Mouse (Mus musculus) gastrocnemius, postnatal 25 days (tissue): ENCODE measurements at regions not wholly inside any gene's neighbourhood (a gene's known extent, or its start where the extent isn't known, plus 50 kb on each side); places are given as distances from the start of the nearest gene placed in this dataset.

Experiments
- DNase-seq: peaks from one replicate; pipeline ENCODE4 v3.0.0; 2022

DNA sequence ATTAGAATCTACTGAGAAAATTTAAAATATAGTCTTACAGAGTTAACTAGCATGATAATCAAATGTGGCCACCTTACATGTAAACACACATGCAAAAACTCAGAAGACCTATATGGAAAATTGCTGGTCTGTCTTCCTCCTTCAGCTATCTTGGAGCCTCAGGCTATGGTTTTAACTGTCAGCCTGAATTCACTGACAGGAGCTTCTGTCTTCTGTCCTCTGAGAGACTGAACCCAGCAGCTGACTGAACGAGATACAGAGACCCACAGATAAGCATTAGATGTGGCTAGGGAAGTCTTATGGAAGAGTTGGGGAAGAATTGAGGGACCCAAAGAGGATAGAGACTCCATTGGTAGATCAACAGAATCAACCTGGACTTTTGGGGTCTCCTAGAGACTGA is 360.0 kb upstream of the Meox2 start:
- DNase-seq = no peak

DNA sequence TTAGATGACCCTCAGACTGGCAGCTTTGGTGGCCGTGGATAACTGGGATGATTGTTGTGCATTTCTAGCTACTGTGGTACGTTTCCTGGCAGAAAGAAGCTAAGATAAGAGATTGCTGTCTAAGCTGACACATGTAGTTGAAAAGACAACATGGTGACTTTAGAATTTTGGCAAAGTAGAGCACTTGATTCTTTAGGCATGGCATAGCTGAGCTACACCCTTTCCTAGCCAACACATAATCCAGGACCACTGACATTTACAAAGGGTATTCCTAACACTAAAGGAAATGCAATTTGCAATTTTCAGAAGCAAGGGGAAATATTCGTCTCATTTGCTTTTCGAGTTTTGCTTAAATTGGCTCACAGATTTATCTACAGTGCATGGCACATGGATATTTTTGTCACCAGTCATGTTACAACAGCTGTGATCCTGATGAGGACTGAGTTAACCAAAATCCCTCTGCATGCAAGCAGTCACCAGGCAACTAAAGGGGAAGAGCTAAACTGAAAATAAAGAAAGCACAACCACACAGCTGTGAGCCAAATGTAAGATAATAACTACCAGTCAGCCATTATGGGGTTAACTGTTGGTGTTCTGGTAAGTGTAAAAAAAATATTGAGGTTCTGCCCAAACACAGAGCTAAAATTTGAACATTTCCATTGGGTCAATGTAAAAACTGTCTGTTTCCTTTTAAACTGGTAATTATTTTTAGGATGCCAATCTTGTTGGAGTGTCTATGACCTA is 342.9 kb upstream of the Meox2 start:
- no peak for DNase-seq

DNA sequence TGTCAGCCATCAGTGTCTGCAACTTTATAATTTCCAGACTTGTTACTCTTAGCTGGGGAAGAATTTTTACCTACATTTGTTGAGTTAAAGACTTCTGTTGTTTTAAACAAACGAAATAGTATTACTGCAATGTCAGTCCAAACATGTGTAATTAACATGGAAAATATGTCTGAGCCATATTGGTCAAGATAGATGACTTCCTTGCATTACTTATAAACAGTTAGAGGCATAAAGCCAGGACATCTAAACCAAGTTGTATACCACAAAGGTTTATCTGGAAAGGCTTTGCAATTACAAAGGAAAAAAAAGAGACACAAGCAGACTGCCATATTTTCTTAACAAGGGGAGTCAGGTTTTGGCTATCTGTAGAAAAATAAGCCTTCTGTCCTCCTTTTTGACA is 342.2 kb upstream of the Meox2 start:
- no peak for DNase-seq

DNA sequence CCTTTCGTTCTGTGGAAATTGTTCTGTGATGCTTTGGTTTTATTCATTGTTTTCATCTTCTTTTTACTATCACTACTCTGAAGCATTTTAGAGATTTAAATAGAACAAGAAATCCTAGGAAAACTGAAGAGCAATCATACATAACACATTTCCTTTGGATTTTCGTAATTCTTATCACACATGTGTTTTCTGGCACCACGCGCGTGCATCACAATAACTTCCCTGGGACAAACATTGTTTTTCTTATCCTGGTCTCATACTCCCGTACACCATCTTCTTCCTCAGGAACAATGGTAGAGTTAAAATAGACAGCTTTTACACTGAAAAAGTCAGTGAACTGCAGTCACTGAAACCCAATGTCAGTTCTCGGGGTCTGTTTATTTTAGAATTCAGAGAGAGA is 327.6 kb upstream of the Meox2 start:
- DNase-seq = no peak

DNA sequence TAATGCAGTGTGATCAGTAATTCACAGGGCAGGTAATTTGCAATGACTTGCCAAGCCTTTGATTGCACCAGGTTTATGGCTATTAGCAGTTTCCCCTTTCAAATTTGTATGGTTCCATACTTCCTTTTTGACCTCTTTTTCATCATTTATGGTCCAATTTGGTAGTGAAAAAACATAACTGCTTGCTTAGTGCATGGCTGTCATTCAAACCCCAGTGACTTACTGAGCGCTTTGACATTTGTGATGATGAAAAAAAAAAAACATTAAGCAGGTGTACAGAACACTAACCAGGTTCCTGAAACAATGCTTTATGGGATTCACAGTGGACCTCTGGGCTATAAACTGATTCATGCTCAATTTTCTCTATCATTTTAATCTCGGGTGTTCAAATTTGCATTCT is 317.5 kb upstream of the Meox2 start:
- DNase-seq = no peak

DNA sequence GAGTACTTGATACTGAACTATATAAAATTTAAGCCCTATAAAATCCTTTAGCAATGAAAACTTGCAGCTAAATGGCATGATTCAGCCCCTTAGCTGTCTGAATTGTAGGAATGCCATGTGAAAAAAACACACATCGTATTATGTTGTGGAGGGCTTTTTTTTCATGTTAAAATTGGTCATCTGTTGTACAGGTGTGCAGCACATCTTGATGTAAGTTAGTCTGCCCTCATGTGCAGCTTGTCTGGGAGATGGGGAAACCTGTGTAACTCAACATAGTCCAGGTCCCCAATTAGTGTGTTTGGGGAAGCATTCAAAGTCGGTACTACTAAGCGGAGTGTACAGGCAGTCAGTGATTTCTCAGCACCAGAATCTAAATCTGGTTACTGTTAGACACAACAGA is 316.9 kb upstream of the Meox2 start:
- no peak for DNase-seq

DNA sequence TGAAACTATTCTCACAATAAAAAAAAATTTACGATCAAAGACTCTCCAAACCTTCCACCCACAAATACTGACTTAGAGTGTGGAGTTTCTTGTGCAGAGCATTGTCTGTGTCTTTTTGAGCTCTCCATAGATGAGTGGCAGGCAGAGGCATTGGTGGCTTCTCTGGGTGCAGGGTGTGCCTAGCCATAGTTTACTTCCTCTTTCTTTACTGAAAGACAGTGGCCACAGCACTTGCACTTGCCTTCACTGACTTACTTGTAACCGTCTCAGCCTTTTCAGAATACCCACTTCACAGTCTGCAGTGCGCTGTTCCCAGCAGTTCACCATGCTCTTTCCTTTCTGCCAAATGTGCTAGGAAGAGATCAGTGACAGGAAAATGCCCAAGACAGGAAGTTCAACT is 316.1 kb upstream of the Meox2 start:
- no peak for DNase-seq

DNA sequence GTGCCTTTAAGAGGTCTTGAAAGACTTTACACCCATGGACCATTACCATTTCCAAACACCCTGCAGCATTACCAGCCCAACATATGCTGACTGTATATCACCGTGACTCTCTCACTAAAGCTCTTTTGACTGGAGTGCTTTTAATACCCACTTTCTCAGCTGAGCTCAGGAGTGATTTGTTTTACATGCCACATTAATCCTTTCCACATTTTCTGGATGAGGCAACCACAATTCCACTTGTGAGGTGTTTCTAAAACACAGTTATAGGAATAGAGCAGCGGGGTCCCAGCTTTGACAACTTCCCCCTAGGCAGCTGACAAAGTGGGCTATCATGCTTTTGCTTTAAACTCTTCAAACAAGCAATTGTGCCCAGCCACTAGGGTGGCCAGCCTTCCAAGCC is 314.5 kb upstream of the Meox2 start:
- DNase-seq = no peak

DNA sequence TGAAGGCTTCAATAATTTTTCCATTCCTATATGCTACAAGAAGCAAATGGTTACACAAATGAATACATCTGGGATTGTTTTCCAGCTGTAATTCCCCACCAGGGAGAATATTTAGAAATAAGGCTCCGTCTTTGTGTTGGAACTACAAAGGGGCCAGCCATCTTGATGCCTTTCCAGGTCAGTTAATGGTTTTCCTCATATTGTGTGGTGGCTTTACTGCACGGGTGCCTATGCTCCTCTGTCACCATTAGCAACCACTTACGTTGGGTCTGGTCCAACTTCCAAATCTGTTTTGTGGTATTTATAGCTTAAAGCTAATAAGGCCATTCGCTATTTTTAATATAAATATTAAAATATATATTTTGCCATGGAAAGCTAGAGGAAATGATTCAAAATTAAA is 312.1 kb upstream of the Meox2 start:
- no peak for DNase-seq

DNA sequence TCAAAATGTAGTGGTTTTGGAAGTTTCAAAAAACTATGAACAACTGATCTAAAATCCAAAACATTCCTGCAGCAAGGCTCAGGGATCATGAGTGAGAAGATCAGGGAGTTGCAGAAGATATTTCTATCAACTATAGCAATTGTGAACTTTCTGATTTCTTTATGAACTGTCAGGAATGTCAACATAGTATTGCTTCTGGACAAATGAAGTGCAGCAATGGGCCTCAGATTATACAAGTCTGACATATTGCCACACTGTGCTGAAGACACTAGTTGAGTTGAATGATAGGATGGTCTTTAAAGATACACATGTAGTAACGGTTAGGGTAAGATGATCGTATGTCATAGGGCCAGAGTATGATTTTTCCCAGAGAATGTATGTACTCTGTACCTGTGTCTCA is 290.4 kb upstream of the Meox2 start:
- no peak for DNase-seq

DNA sequence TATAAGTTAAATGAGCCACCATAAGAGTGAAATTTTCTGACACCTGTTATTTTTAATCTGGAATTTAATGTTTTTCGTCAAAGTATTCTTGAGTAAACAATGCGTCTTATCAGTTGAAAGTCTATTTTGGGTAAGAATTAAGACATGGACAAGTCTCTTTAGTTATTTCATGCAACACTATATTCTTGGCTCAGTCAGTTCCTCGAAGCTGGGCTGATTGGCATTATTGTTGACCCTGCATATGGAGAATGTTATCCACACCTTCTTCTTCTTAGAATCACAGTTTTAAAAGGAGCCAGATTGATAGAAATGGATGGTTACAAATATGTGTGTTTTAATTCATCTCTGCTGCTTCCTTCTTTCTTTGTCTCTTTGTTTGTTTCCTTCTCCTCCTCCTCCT is 289.5 kb upstream of the Meox2 start:
- DNase-seq = no peak

DNA sequence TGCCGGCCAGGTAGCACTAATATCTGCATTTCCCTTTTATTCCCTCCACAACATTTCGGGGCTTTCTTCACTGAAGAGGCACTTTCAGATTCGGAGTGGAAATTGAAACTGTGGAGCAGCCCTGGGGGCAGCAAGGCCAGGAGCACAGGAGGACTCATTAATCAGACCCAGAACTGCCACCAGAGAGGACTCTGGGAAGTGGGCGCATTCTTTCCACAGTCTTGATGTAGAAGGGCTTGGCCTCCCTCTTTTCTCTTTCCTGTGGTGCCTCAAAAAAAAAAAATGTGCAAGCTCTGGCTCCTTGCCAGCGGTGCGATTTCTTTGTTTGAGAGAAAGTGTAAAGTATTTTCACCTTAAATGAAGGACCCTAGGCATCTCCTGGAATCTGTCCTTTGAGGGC is 281.6 kb upstream of the Meox2 start:
- no peak for DNase-seq

DNA sequence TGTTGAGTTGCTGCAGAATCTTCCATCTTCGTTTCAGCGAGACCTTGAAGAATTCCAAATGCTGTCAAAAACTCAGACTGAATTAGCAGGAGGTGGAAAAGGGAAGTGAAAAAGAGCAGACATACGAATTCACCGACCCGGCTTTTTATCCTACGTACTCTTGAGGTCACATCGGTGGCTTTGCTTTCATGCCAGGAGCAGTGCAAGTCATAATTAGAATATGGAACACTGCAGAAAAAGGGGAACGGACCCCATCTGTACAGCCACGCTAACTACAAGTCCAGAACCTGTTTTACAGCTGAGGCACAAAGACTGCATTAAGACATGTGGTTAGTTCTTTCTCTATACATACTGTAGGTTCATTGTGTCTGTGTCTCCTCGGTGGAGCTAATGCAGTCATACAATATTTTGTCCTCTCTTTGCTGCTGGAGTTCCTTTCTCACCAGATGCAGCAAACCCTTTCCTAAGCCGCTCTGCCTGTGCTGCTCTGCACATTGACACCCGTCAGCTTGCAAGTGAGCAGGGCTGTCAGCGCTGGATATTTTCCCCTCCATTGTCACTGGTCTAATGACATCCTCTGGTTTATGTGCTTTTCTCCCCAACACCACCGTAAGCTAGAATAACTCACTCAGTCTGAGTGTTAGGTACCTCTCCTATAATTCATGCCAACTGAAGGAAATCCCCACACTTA is 276.9 kb upstream of the Meox2 start:
- no peak for DNase-seq

DNA sequence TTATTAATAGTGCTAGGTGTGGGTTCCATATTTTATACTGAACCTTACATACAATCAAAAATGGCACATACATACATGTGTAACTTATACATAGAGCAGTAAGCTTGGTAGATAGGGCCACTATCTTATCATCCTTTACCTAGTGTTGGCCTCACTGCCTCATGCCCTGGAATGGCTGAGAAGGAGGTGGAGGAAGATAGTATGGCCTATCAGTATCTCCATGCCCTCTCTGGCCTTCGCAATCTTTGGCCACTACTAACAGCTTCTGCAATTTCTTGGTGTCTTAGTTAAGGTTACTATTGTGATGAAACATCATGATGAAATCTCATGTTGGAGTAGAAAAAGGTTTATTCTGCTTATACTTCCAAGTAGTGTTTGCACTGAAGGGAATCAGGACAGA is 265.4 kb upstream of the Meox2 start:
- DNase-seq = no peak

DNA sequence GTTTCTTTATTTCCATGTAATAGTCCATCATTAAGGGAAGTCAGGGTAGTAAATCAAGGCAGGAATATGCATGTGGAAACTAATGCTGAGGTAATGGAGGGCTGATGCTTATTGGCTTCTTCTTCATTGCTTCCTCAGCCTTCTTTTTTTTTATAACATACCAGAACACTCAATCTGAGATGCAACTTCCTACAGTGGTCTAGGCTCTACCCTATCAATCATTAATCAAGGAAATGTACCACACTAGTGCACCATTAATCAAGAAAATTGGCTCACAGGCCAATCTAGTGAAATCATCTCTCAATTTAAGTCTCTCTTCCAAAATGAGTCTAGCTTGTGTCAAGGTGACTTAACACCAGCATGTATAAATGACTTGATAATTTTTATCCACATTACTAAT is 263.2 kb upstream of the Meox2 start:
- no peak for DNase-seq

DNA sequence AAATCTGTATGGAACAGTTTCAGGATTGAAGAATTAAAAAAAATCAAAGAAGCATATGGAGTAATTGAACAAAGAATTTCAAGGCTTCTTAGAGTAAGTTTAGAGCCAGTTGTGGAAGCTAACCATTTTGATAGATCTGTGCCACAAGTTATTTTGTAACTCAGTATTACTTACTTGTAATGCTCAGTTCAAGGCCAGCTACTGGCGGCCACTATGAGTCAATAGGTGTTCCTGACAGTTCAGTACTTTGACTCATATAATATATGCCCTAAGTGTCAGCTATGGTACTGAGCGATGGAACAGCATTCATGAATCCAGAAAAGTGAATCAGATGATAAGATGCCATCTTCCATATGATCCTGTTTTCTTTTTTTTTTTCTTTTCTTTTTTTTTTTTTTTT is 259.3 kb upstream of the Meox2 start:
- DNase-seq = no peak

DNA sequence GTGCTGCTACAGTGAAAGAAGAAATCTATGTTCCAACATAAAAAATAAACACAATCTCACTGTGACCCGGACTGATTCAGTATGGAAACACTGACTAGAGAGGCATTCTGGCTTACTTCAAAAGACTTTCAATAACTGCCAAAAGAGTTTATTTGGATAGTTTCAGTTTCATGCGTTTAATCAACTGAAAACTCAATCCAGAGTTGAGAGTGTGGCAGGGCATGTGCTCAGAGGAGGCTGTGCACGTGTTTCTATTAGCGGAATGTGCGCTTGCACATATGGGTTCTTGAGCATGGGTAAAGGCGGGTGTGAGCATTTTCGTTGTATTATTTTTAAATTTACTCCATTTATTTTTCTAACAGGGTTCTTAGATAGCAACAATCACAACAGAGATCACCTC is 245.2 kb upstream of the Meox2 start:
- DNase-seq = no peak

DNA sequence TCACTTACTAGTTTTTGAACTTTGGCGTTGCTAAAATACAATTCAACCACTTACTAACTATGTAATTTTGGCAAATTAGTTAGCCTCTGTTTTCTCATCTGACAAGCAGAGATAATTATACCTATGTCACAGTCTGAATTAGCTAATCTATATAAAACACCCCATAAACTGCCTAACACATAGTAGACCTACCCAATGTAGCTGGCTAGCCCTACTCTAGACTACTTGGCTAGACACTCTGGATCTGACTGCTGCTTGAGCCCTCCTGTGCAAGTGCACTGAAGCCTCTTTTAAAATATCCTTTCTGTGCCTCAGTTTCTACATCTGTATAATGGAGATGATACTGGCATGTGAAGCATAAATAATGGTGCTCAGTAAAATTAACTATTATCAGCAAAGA is 227.6 kb upstream of the Meox2 start:
- no peak for DNase-seq

DNA sequence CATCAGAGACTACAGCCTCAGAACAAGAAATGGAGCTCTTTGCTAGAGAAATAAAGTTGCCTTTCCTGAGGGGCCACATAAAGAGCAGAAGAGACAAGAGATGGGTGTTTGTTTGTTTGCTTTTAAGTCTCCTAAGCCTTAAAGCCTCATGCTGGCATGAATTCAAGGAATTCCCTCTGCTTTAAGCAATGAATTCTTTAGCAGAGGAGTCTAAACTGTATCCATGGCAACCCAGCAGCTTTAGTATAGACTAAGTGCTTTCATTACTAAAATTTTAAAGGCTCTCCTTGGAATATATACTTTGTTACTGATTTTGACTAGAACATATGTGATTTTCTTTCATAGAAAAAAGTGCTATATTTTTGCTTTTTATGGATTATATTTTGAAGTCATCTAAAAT is 195.0 kb upstream of the Meox2 start:
- no peak for DNase-seq

DNA sequence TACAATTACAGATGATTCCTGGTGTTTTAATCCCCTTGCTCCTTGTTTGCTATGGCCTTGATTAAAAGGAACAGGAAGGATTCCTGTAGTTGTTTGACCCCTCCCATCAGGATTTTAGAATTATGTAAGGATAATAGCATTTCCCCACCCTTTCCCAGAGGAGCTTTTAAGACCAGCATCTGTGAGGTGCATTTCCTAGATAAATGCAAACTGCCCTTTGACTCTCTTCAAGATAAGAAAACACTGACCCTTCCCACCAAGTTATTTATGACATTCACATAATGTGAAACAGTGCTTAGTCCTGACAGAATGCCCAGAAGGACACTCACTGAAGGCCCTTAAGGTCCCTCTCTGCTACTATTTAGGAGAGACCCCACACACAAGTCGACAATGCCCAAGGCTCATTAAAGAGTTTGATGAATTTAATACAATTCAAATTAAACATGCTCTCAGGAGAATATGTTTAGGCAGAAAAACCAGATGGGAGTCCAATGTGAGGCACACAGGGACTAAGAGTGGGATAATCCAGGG is 190.7 kb upstream of the Meox2 start:
- no peak for DNase-seq

DNA sequence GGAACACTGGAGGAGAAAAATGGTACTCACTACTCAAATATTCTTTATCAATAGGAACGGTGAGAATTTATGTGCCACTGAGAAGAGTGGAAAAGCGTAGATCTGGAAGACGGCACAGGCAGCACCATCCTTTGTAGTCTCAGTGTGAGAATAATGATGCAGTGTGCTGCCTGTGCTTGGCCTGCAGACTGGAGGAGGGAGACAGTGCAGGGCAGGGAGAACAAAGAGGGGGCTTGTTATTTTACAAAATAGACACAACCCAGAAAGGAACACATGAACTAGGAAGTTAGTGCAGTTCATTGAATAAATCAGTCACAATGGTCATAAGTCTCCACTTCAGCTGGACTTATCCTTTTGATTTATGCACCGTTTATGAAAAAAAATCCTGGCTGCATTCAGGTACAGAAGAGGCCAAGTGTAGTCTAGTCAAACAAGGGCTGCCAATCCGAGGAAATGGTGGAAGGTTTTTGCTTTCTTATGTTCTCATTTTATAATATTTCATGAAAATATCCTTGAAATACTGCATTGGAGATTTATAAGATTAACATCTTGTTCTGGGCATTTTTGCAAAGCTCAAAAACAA is 190.0 kb upstream of the Meox2 start:
- no peak for DNase-seq

DNA sequence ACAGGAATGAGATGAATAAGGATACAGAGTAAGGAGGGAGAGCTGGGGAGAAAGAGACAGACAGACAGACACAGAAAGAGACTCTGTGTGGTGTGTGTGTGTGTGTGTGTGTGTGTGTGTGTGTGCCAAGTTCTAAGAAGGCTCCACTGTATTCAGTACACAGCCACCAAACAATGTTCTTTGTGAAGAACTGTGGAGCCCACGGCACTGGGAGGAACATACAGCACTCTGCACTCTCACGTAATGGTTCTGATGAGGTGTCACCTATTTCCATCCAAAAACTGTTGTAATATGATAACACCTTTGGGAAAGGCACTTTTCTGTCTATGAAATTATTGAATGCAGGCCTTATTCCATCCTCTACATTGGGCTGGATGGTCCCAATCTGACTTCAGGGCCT is 184.8 kb upstream of the Meox2 start:
- no peak for DNase-seq

DNA sequence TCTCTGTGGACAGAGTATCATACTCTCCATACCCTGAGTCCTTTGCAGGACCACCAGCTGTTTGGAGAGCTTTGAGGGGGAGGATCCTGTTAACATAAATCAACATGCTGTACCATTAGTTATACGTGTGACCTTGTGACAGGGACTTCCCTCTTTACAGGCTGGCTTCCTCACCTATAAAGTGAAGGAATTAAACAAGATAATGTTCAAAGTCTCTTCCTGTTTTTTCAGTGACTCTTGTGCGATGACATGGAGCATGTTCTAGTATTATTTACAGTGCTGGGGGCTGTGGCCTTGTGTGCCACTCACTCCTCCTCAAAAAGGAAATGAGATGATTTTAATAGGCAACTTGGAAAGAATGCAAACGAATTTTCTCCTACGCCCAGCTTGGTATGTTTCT is 182.1 kb upstream of the Meox2 start:
- DNase-seq = no peak

DNA sequence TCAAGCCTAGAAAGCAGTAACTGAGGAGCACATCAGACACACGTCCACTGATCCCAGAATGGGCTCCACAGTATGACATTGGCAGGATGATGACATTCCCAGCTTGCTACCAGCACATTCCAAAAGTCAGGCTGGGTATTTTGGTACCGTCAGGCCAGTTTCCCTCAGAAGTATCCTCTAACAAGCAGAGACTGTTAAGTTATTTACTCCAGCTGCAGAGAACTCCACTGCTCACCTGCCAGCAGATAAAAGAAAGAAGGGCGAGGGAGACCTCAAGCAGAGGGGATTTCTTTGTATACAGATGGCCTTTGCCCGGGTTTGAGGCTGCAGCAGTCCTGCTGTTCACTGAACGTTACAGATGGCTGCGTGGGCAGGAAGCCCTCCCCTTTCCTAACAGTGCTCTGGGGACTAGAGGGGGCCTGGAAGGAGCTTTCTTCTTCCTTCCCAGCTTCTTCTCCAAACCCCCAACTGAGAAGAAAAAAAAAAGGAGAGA is 175.2 kb upstream of the Meox2 start:
- peak; percentile 33 for DNase-seq
